Mouse (Mus musculus) fibroblast of lung, adult 2 months (primary cell): Measurements from ENCODE around the gene Ccdc85b.
A peak's percentile ranks its signal among the peaks of the same experiment; 100 is the strongest.
"Not testable (repeated sequence)": the region's sequence is repeated elsewhere in the genome, so short reads cannot be mapped to it uniquely, and the experiment has no call there.

Experiments
- DNase-seq: peaks from one replicate; pipeline ENCODE4 v3.0.0-alpha.2; 2011; ENCODE audit warnings: low read depth

Gene Ccdc85b

GRCm38 (mm10) chr19:5457746-5458442, at the start of gene Ccdc85b:
Gene Ccdc85b (minus strand): TSS chr19:5457894.
- no peak for DNase-seq

GRCm38 (mm10) chr19:5503687-5504086, 46.0 kb upstream of the Ccdc85b start, which contains the start of gene 1700020D05Rik:
Gene 1700020D05Rik (minus strand): TSS chr19:5503787.
- no peak for DNase-seq

GRCm38 (mm10) chr19:5500330-5500875, 42.7 kb upstream of the Ccdc85b start:
- DNase-seq: no peak

- DNase-seq: no peak
Observed at GRCm38 (mm10) chr19:5496052-5496370, 38.3 kb upstream of the Ccdc85b start.

GRCm38 (mm10) chr19:5495353-5496051, 37.8 kb upstream of the Ccdc85b start:
- DNase-seq: no peak

GRCm38 (mm10) chr19:5494314-5494713, 36.6 kb upstream of the Ccdc85b start:
- DNase-seq: no peak

GRCm38 (mm10) chr19:5493301-5493721, 35.6 kb upstream of the Ccdc85b start:
- not testable (repeated sequence) for DNase-seq

GRCm38 (mm10) chr19:5492641-5493040, 34.9 kb upstream of the Ccdc85b start:
- DNase-seq: no peak

- no peak for DNase-seq
Observed at GRCm38 (mm10) chr19:5490898-5491708, 33.4 kb upstream of the Ccdc85b start.

GRCm38 (mm10) chr19:5490313-5490897, 32.7 kb upstream of the Ccdc85b start, which contains the start of gene Cfl1:
Gene Cfl1 (plus strand): TSS chr19:5490455.
- peak; percentile 80 for DNase-seq

- not testable (repeated sequence) for DNase-seq
Observed at GRCm38 (mm10) chr19:5489721-5490120, 32.0 kb upstream of the Ccdc85b start.

- peak; percentile 81 for DNase-seq
Observed at GRCm38 (mm10) chr19:5488878-5489571, 31.3 kb upstream of the Ccdc85b start.

- DNase-seq: peak; percentile 91
Observed at GRCm38 (mm10) chr19:5487768-5488550, 30.3 kb upstream of the Ccdc85b start, which contains the start of gene Mus81. Gene Mus81 (minus strand): TSS chr19:5488402.

GRCm38 (mm10) chr19:5486771-5487170, 29.1 kb upstream of the Ccdc85b start:
- DNase-seq: no peak

- DNase-seq: no peak
Observed at GRCm38 (mm10) chr19:5486286-5486685, 28.6 kb upstream of the Ccdc85b start.

GRCm38 (mm10) chr19:5485821-5486220, 28.1 kb upstream of the Ccdc85b start:
- DNase-seq: no peak

GRCm38 (mm10) chr19:5485371-5485770, 27.7 kb upstream of the Ccdc85b start:
- DNase-seq: no peak

GRCm38 (mm10) chr19:5484496-5484895, 26.8 kb upstream of the Ccdc85b start:
- no peak for DNase-seq

GRCm38 (mm10) chr19:5483386-5484359, 26.0 kb upstream of the Ccdc85b start:
- DNase-seq: no peak
